Mouse (Mus musculus) heart, adult 18-20 months (tissue): ENCODE measurements around the gene Kitl. TPM values are rescaled to one million over a fixed set of nuclear protein-coding genes. Genes with fewer than 3 reads are reported as not detected.

Experiments used
- DNase-seq, 2 experiments: peaks; one replicate each; pipeline ENCODE4 v3.0.0; 2021 to 2022; ENCODE audit warnings: mixed read lengths in 1 of 2
- total RNA-seq, 2 experiments: library from RNA; stranded (reverse); gene quantifications; 2 replicates each; pipeline ENCODE4 v1.2.3; 2021

Gene Kitl
- total RNA-seq, 2 experiments from 2014 or later = 46.9 to 85.8 TPM

- DNase-seq = no peak
These were observed 11.3 kb downstream of the Kitl start for GRCm38 (mm10) chr10:100026778-100027177.

- no peak for DNase-seq
These were observed 15.0 kb downstream of the Kitl start for GRCm38 (mm10) chr10:100030385-100030784.

GRCm38 (mm10) chr10:100030980-100031516, 15.6 kb downstream of the Kitl start:
- DNase-seq = no peak

GRCm38 (mm10) chr10:100031631-100032030, 16.2 kb downstream of the Kitl start:
- DNase-seq = peak; percentile 46 to 51

GRCm38 (mm10) chr10:100032566-100032965, 17.1 kb downstream of the Kitl start:
- peak in 1 of 2 experiments; percentile 62 for DNase-seq

GRCm38 (mm10) chr10:100036021-100036420, 20.6 kb downstream of the Kitl start:
- DNase-seq = no peak

GRCm38 (mm10) chr10:100038342-100038898, 23.0 kb downstream of the Kitl start:
- DNase-seq = no peak

GRCm38 (mm10) chr10:100038994-100039393, 23.6 kb downstream of the Kitl start:
- DNase-seq = no peak

- DNase-seq = no peak
These were observed 28.3 kb downstream of the Kitl start for GRCm38 (mm10) chr10:100043748-100044147.

GRCm38 (mm10) chr10:100044153-100044552, 28.7 kb downstream of the Kitl start:
- no peak for DNase-seq

- no peak for DNase-seq
These were observed 35.8 kb downstream of the Kitl start for GRCm38 (mm10) chr10:100051146-100051783.

GRCm38 (mm10) chr10:100052404-100052803, 37.0 kb downstream of the Kitl start:
- DNase-seq = no peak

- DNase-seq = no peak
These were observed 37.5 kb downstream of the Kitl start for GRCm38 (mm10) chr10:100052911-100053310.

- peak; percentile 70 to 75 for DNase-seq
These were observed 38.6 kb downstream of the Kitl start for GRCm38 (mm10) chr10:100054006-100054405.

GRCm38 (mm10) chr10:100055082-100055481, 39.7 kb downstream of the Kitl start:
- no peak for DNase-seq

- DNase-seq = no peak
These were observed 41.7 kb downstream of the Kitl start for GRCm38 (mm10) chr10:100057106-100057623.

- peak in 1 of 2 experiments; percentile 30 for DNase-seq
These were observed 43.9 kb downstream of the Kitl start for GRCm38 (mm10) chr10:100059356-100059755.

- peak; percentile 41 to 70 for DNase-seq
These were observed 50.3 kb downstream of the Kitl start for GRCm38 (mm10) chr10:100065529-100066301.

GRCm38 (mm10) chr10:100066374-100066773, 50.9 kb downstream of the Kitl start:
- no peak for DNase-seq

- DNase-seq = no peak
These were observed 57.2 kb downstream of the Kitl start for GRCm38 (mm10) chr10:100072641-100073040.

- DNase-seq = no peak
These were observed 57.7 kb downstream of the Kitl start for GRCm38 (mm10) chr10:100073092-100073491.

- no peak for DNase-seq
These were observed 85.7 kb downstream of the Kitl start for GRCm38 (mm10) chr10:100101115-100101514.

GRCm38 (mm10) chr10:100111209-100111608, 95.8 kb downstream of the Kitl start:
- no peak for DNase-seq
